Mouse (Mus musculus) frontal cortex, postnatal 25 days (tissue): ENCODE data around the gene Alg9.

Source experiments
- DNase-seq, 2 experiments: peaks; one replicate each; pipeline ENCODE4 v3.0.0; 2022; ENCODE audit warnings: low spot score in 2 of 2

The Alg9 gene

GRCm38 (mm10) chr9:50885600-50885987 is 110.8 kb downstream of the Alg9 start:
- DNase-seq: no peak

- no peak for DNase-seq
Measured at GRCm38 (mm10) chr9:50886870-50887269, 112.1 kb downstream of the Alg9 start.

GRCm38 (mm10) chr9:50887351-50887750 is 112.5 kb downstream of the Alg9 start:
- DNase-seq: no peak

- no peak for DNase-seq
Measured at GRCm38 (mm10) chr9:50889211-50889610, 114.4 kb downstream of the Alg9 start.

- no peak for DNase-seq
Measured at GRCm38 (mm10) chr9:50889964-50890363, 115.1 kb downstream of the Alg9 start.

- no peak for DNase-seq
Measured at GRCm38 (mm10) chr9:50890494-50891090, 115.8 kb downstream of the Alg9 start.
